Mouse (Mus musculus): Measurements from ENCODE around the gene Gm11214. TPM values are rescaled to one million over a fixed set of nuclear protein-coding genes. Genes with fewer than 3 reads are reported as not detected.

Gm11214 gene
- total RNA-seq (2021), result not detected
- long read RNA-seq, experiment 1, result 0 reads
- long read RNA-seq, experiment 2, result 0 reads

- DNase-seq (ENCODE audit: low spot score in 2 of 2), result no peak
Measured at GRCm38 (mm10) chr4:63663279-63663678, at the start of gene Gm11214. Gm11214 (minus strand) TSS chr4:63663379.

- no peak for DNase-seq (ENCODE audit: low spot score in 2 of 2)
Measured at GRCm38 (mm10) chr4:63711886-63712285, 48.7 kb upstream of the Gm11214 start.

- DNase-seq (ENCODE audit: low spot score in 2 of 2), result no peak
Measured at GRCm38 (mm10) chr4:63710431-63711220, 47.4 kb upstream of the Gm11214 start.

GRCm38 (mm10) chr4:63706279-63706971 is 43.2 kb upstream of the Gm11214 start:
- no peak for DNase-seq (ENCODE audit: low spot score in 2 of 2)

GRCm38 (mm10) chr4:63704232-63704631 is 41.1 kb upstream of the Gm11214 start:
- DNase-seq (ENCODE audit: low spot score in 2 of 2), result no peak

- DNase-seq (ENCODE audit: low spot score in 2 of 2), result no peak
Measured at GRCm38 (mm10) chr4:63703686-63704085, 40.5 kb upstream of the Gm11214 start.

GRCm38 (mm10) chr4:63702006-63702704 is 39.0 kb upstream of the Gm11214 start:
- DNase-seq (ENCODE audit: low spot score in 2 of 2), result no peak

GRCm38 (mm10) chr4:63699749-63700148 is 36.6 kb upstream of the Gm11214 start:
- DNase-seq (ENCODE audit: low spot score in 2 of 2), result no peak

- no peak for DNase-seq (ENCODE audit: low spot score in 2 of 2)
Measured at GRCm38 (mm10) chr4:63696921-63697320, 33.7 kb upstream of the Gm11214 start.

- DNase-seq (ENCODE audit: low spot score in 2 of 2), result no peak
Measured at GRCm38 (mm10) chr4:63692351-63692750, 29.2 kb upstream of the Gm11214 start.

GRCm38 (mm10) chr4:63687429-63687828 is 24.2 kb upstream of the Gm11214 start:
- no peak for DNase-seq (ENCODE audit: low spot score in 2 of 2)

DNA sequence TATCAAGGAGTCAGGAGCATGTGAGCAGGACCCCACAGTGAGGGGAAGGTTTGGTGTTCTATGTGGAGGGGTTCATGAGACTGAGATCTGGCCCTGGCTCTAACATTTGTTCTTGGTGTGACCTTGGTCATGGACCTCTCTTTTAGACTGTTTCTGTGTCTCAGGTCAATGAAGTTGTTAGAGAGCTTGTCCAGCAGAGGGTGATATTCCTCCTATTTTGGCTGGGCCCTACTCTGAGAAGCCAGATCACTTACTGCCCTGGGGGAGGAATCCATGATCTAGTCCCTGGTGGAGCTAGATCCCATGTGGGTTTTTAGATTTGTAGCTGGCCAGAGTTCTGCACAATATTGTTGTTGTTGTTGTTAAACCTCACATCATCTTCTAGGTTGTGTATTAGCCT is 23.0 kb upstream of the Gm11214 start:
- DNase-seq (ENCODE audit: low spot score in 2 of 2), result no peak

GRCm38 (mm10) chr4:63685253-63685525 is 22.0 kb upstream of the Gm11214 start:
- no peak for DNase-seq (ENCODE audit: low spot score in 2 of 2)

DNA sequence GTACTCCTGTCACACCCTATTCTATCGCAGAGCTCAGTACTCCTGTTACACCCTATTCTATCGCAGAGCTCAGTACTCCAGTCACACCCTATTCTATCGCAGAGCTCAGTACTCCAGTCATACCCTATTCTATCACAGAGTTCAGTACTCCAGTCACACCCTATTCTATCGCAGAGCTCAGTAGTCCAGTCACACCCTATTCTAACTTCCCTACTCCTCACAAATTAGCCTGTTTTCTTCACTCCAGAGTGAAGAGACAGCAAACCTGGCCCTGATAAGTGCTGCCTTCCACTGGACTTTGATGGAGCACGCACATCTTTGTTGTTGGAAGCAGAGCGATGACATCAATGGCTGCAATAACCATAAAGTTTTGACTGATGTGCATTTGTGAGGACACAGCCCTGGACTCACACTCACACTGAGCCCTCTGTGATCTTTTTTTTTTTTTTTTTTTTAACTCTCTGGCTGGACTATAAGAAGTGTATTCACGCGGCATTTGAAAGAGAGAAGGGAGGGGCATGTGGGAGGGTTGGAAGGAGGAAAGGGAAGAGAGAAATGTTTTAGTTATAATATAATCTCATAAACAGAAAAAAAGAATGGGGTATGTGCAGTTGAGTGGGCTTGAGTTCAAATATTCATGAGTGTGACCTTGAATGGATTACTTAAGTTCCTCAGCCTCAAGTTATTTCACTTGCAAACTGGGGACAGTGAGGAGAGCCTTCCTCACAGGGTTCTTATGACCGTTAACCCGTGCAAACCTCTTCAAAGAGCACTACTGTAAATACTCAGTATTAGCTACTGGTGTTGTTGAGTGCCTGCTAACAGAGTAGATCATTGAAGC is 21.5 kb upstream of the Gm11214 start:
- no peak for DNase-seq (ENCODE audit: low spot score in 2 of 2)

- no peak for DNase-seq (ENCODE audit: low spot score in 2 of 2)
Measured at GRCm38 (mm10) chr4:63683716-63684115, 20.5 kb upstream of the Gm11214 start.

DNA sequence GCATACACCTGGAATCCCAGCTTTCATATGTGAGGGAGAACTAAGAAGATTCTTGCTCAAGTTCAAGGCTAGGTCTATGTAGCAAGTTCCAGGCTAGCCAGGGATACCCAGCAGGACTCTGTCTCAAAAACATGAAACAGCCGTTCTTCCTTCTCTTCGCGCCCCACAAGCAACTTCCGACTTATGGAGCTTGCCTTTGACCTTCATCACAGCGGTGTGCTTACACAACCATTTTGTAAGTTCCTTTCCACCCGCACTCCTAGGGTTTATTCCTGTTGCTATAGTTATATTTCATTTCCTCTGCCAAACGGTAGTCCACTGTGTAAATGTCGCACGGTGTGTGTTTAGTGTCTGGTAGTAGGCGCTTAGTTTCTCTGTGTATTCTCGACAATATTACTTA is 19.9 kb upstream of the Gm11214 start:
- no peak for DNase-seq (ENCODE audit: low spot score in 2 of 2)

GRCm38 (mm10) chr4:63682441-63682840 is 19.3 kb upstream of the Gm11214 start:
- no peak for DNase-seq (ENCODE audit: low spot score in 2 of 2)

GRCm38 (mm10) chr4:63681557-63681956 is 18.4 kb upstream of the Gm11214 start:
- no peak for DNase-seq (ENCODE audit: low spot score in 2 of 2)

DNA sequence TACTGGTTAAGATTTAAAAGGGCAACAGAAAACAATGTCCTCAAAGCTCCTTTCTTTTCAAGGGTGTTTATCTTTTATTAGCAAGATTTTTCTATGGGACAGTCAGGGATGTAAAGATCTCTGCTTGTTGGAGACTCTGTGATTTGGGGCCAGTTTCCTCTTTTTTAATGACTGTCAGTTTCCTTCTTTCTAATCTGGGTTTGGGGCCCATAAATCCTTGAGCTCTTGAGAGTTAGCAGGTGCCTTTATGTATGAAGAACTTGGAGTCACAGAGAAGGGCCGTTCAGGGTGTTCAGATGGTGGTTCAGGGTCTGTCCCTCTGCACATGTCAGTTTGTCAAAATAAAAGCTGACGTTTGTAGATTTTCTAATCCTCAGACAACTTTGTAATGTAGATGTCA is 11.9 kb upstream of the Gm11214 start:
- no peak for DNase-seq (ENCODE audit: low spot score in 2 of 2)

DNA sequence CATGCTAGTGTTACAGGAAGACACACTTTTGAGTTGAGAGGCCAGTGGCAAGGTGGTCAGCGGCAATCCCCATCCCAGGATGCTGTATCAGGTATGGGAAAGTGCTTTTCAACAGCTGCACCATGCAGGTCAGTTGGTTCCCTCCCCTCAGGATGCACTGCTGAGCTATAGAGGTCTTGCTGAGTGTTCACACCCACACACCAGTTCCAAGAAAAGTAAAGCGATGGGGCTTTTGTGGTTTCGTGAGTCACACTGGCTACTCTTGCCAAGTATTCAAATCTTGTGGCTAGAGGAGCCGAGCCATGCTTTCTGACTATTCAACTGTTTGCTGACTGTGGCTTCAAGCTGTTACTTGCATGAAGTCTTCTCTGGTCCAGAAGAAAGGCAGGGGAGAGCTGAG is 5.1 kb upstream of the Gm11214 start:
- no peak for DNase-seq (ENCODE audit: low spot score in 2 of 2)

DNA sequence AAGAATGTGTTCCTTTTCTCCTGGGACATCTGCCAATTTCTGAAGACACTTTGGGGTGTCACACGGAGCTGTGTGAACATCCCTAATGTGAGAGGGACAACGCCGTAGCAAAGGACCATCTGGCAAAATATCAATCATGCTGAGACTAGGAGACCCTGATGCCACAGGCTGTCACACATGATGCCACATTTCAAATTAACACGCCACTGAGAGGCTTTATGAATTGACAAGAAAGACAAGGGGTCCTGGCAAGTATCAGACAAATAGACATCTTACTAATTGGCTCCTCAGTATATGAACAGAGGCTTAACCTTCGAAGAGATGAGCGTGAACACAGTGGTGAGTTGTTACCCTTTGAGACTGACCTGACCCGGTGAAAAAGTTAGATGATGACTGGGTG is 2.6 kb upstream of the Gm11214 start:
- DNase-seq (ENCODE audit: low spot score in 2 of 2), result no peak
